Mouse (Mus musculus) liver, embryonic 13.5 days (tissue): ENCODE results near the gene Pltp. TPM values are rescaled to one million over a fixed set of nuclear protein-coding genes. Genes with fewer than 3 reads are reported as not detected.
"Not testable (repeated sequence)": the region's sequence is repeated elsewhere in the genome, so short reads cannot be mapped to it uniquely, and the experiment has no call there.

ENCODE experiments used
- ATAC-seq: fragments of 200-750 bp; cut with Nextera tagmentation; 2 replicates; pipeline ENCODE4 v1.8.0; 2017; ENCODE audit warnings: low read depth, mild to moderate bottlenecking, moderate number of reproducible peaks, moderate library complexity
- DNase-seq: peaks from one replicate; pipeline ENCODE4 v3.0.0; 2022
- H3K27ac ChIP-seq: fragments of 300-500 bp; sonication (generic); 2 replicates; pipeline ENCODE4 v1.5.1; 2015; ENCODE audit warnings: moderate library complexity, mild to moderate bottlenecking, inconsistent platforms
- H3K27me3 ChIP-seq: fragments of 300-500 bp; sonication (generic); 2 replicates; pipeline ENCODE4 v1.6.1; 2015; ENCODE audit warnings: mild to moderate bottlenecking, inconsistent platforms
- H3K36me3 ChIP-seq: fragments of 300-500 bp; sonication (generic); 2 replicates; pipeline ENCODE4 v1.6.1; 2015; ENCODE audit warnings: mild to moderate bottlenecking, inconsistent platforms
- H3K4me1 ChIP-seq: fragments of 300-500 bp; sonication (generic); replicated peaks from 2 replicates; pipeline ENCODE4 v1.6.1; 2015; ENCODE audit warnings: inconsistent platforms
- H3K4me2 ChIP-seq: fragments of 300-500 bp; sonication (generic); 2 replicates; pipeline ENCODE4 v1.6.1; 2015; ENCODE audit warnings: inconsistent platforms, mild to moderate bottlenecking, moderate library complexity
- H3K4me3 ChIP-seq: fragments of 300-500 bp; sonication (generic); replicated peaks from 2 replicates; pipeline ENCODE4 v1.5.1; 2015; ENCODE audit warnings: mild to moderate bottlenecking, inconsistent platforms
- H3K9ac ChIP-seq: fragments of 300-500 bp; sonication (generic); 2 replicates; pipeline ENCODE4 v1.6.1; 2015; ENCODE audit warnings: mild to moderate bottlenecking, inconsistent platforms
- H3K9me3 ChIP-seq: fragments of 300-500 bp; sonication (generic); replicated peaks from 2 replicates; pipeline ENCODE4 v1.6.1; 2016; ENCODE audit warnings: inconsistent platforms
- WGBS: fragments of 180-500 bp; shearing (Covaris S2); methylation state at CpG from one replicate; pipeline ENCODE4 v1.1.7; 2015; ENCODE audit not compliant: insufficient replicate concordance; 5-methylcytosine and 5-hydroxymethylcytosine counted together
- polyA plus RNA-seq: library from polyadenylated mRNA; unstranded; fragments of >200 nt; fragmentation: Nextera tagmentation; extraction: Ambion mirVana; gene quantifications from 2 replicates; pipeline ENCODE4 v1.2.1, GENCODE M21; 2015

The Pltp gene
- polyA plus RNA-seq, 1 experiment from 2014 or later, result 8.3 TPM

GRCm38 (mm10) chr2:164804533-164805331 lies 52.8 kb downstream of the Pltp start, which contains the start of the genes Acot8 and Zswim3:
Acot8 (minus strand) TSS chr2:164804882.
Zswim3 (plus strand) TSS chr2:164805098.
- peak; percentile 94 for ATAC-seq
- Histone ChIP-seq H3K36me3 (peaks cover 42% of the 10 kb centered on the region), H3K4me2 (peak within 1 kb of the TSS; percentile 92), H3K4me1 (peaks cover 35% of the 10 kb centered on the region), H3K9ac (peak within 1 kb of the TSS; percentile 90), H3K9me3 (no peaks in the 10 kb centered on the region), H3K27me3 (no peaks in the 10 kb centered on the region), H3K27ac (peak within 1 kb of the TSS; percentile 99), H3K4me3 (peak within 1 kb of the TSS; percentile 86)
- peak; percentile 98 for DNase-seq
- under 1% methylated on average over 47 of the region's 47 CpGs for WGBS

- Histone ChIP-seq H3K27me3 (no peaks in the 10 kb centered on the region), H3K9ac (peak overlapping the region; percentile 89), H3K9me3 (no peaks in the 10 kb centered on the region), H3K4me2 (peak overlapping the region; percentile 79), H3K27ac (peak overlapping the region; percentile 87), H3K36me3 (peaks cover 42% of the 10 kb centered on the region), H3K4me1 (peaks cover 35% of the 10 kb centered on the region), H3K4me3 (peak overlapping the region; percentile 86)
- no peak for ATAC-seq
- no peak for DNase-seq
- WGBS, result 57% methylated on average over 1 of the region's 1 CpGs
Measured at GRCm38 (mm10) chr2:164803921-164804313, 53.6 kb downstream of the Pltp start.

- Histone ChIP-seq H3K4me1 (peaks cover 35% of the 10 kb centered on the region), H3K4me2 (peak overlapping the region; percentile 79), H3K27me3 (no peaks in the 10 kb centered on the region), H3K27ac (peak overlapping the region; percentile 87), H3K9me3 (no peaks in the 10 kb centered on the region), H3K36me3 (peaks cover 42% of the 10 kb centered on the region), H3K9ac (peak overlapping the region; percentile 89), H3K4me3 (peak overlapping the region; percentile 86)
- DNase-seq (no peak), ATAC-seq (no peak)
- whole genome bisulfite sequencing, result 76% methylated on average over 16 of the region's 16 CpGs
Measured at GRCm38 (mm10) chr2:164803201-164803920, 54.1 kb downstream of the Pltp start.

- Histone ChIP-seq H3K36me3 (peaks cover 69% of the 10 kb centered on the region), H3K4me2 (no peak overlapping the region), H3K9me3 (no peaks in the 10 kb centered on the region), H3K4me1 (peaks cover 16% of the 10 kb centered on the region), H3K4me3 (no peak overlapping the region), H3K27ac (no peak overlapping the region), H3K27me3 (no peaks in the 10 kb centered on the region), H3K9ac (no peak overlapping the region)
- no peak for ATAC-seq
- DNase-seq, result no peak
- WGBS, result 81% methylated on average over 13 of the region's 13 CpGs
Measured at GRCm38 (mm10) chr2:164800252-164801004, 57.1 kb downstream of the Pltp start.

GRCm38 (mm10) chr2:164798554-164798953 lies 59.0 kb downstream of the Pltp start:
- not testable (repeated sequence) for H3K9ac ChIP-seq, ATAC-seq, H3K27ac ChIP-seq, H3K27me3 ChIP-seq, DNase-seq, H3K4me2 ChIP-seq, H3K9me3 ChIP-seq, H3K4me3 ChIP-seq
- H3K36me3 ChIP-seq, result peaks cover 83% of the 10 kb centered on the region
- WGBS, result 71% methylated on average over 6 of the region's 6 CpGs
- H3K4me1 ChIP-seq, result peaks cover 19% of the 10 kb centered on the region

GRCm38 (mm10) chr2:164795868-164796267 lies 61.6 kb downstream of the Pltp start:
- Histone ChIP-seq H3K27me3 (no peaks in the 10 kb centered on the region), H3K27ac (no peak overlapping the region), H3K9me3 (no peaks in the 10 kb centered on the region), H3K4me2 (no peak overlapping the region), H3K9ac (no peak overlapping the region), H3K4me3 (no peak overlapping the region), H3K4me1 (peaks cover 11% of the 10 kb centered on the region), H3K36me3 (peaks cover 90% of the 10 kb centered on the region)
- no peak for ATAC-seq
- no peak for DNase-seq
- WGBS, result 72% methylated on average over 4 of the region's 4 CpGs

- no peaks in the 10 kb centered on the region for H3K27me3 ChIP-seq
- H3K4me1 ChIP-seq, result peaks cover 22% of the 10 kb centered on the region
- H3K9ac ChIP-seq, result no peak overlapping the region
- ATAC-seq (peak; percentile 73), DNase-seq (peak; percentile 71)
- H3K4me3 ChIP-seq, result no peak overlapping the region
- WGBS, result 38% methylated on average over 5 of the region's 5 CpGs
- H3K27ac ChIP-seq, result no peak overlapping the region; the same call in 1 of the 2 replicates
- H3K36me3 ChIP-seq, result peaks cover 88% of the 10 kb centered on the region
- no peaks in the 10 kb centered on the region for H3K9me3 ChIP-seq
- no peak overlapping the region for H3K4me2 ChIP-seq
Measured at GRCm38 (mm10) chr2:164794293-164794692, 63.2 kb downstream of the Pltp start.

GRCm38 (mm10) chr2:164793772-164794171 lies 63.7 kb downstream of the Pltp start:
- no peak for ATAC-seq
- Histone ChIP-seq H3K27ac (0 out of 2 replicates have a peak overlapping the region, but pooled peaks have one; percentile 13), H3K9me3 (no peaks in the 10 kb centered on the region), H3K36me3 (peaks cover 86% of the 10 kb centered on the region), H3K4me3 (no peak overlapping the region), H3K9ac (no peak overlapping the region; the same call in 1 of the 2 replicates), H3K27me3 (no peaks in the 10 kb centered on the region), H3K4me2 (no peak overlapping the region), H3K4me1 (peaks cover 26% of the 10 kb centered on the region)
- DNase-seq, result no peak
- 81% methylated on average over 2 of the region's 2 CpGs for WGBS

- H3K4me2 ChIP-seq, result no peak overlapping the region
- ATAC-seq, result peak; percentile 34; the same call in 1 of the 2 replicates
- 0 out of 2 replicates have a peak overlapping the region, but pooled peaks have one; percentile 13 for H3K27ac ChIP-seq
- WGBS, result 86% methylated on average over 3 of the region's 3 CpGs
- H3K4me3 ChIP-seq, result no peak overlapping the region
- peaks cover 83% of the 10 kb centered on the region for H3K36me3 ChIP-seq
- DNase-seq, result no peak
- peaks cover 31% of the 10 kb centered on the region for H3K4me1 ChIP-seq
- H3K9me3 ChIP-seq, result no peaks in the 10 kb centered on the region
- no peaks in the 10 kb centered on the region for H3K27me3 ChIP-seq
- H3K9ac ChIP-seq, result no peak overlapping the region; the same call in 1 of the 2 replicates
Measured at GRCm38 (mm10) chr2:164793236-164793635, 64.3 kb downstream of the Pltp start.

GRCm38 (mm10) chr2:164792400-164793190 lies 64.9 kb downstream of the Pltp start:
- peaks cover 38% of the 10 kb centered on the region for H3K4me1 ChIP-seq
- no peaks in the 10 kb centered on the region for H3K27me3 ChIP-seq
- H3K27ac ChIP-seq, result no peak overlapping the region
- H3K9me3 ChIP-seq, result no peaks in the 10 kb centered on the region
- ATAC-seq (no peak), DNase-seq (no peak)
- H3K36me3 ChIP-seq, result peaks cover 78% of the 10 kb centered on the region
- no peak overlapping the region for H3K9ac ChIP-seq
- no peak overlapping the region for H3K4me3 ChIP-seq
- no peak overlapping the region for H3K4me2 ChIP-seq
- WGBS, result 86% methylated on average over 12 of the region's 12 CpGs
